Mouse (Mus musculus): ENCODE results near the gene Dnajc25.

Dnajc25 gene

DNA sequence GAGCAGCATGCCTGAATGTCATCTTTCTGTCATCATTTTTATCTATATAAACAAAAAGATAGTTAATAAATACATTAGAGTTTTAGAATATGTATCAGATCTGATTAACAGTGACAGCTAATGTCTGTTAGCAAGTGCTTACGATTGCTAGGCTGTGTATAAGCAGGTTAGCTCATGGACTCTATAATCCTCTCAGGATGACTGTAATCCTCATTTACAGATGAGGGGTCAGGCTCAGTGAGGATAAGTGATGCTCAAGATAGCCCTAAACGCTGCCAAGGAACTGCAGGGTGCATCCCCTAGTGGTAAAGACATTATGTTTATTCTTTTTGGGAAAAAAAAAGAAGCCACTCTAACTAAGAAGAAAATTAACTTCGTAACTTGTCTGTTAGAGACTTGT is 74.4 kb downstream of the Dnajc25 start:
- DNase-seq (ENCODE audit: low spot score in 2 of 2), result no peak
